Mouse (Mus musculus): ENCODE results near the gene Map7d3. TPM values are rescaled to one million over a fixed set of nuclear protein-coding genes. Genes with fewer than 3 reads are reported as not detected.

Map7d3 gene
- under 1 TPM in 1 of 2 experiments, not detected in 1; 0.43 TPM for polyA plus RNA-seq (2017; shearing (Covaris generic))

DNA sequence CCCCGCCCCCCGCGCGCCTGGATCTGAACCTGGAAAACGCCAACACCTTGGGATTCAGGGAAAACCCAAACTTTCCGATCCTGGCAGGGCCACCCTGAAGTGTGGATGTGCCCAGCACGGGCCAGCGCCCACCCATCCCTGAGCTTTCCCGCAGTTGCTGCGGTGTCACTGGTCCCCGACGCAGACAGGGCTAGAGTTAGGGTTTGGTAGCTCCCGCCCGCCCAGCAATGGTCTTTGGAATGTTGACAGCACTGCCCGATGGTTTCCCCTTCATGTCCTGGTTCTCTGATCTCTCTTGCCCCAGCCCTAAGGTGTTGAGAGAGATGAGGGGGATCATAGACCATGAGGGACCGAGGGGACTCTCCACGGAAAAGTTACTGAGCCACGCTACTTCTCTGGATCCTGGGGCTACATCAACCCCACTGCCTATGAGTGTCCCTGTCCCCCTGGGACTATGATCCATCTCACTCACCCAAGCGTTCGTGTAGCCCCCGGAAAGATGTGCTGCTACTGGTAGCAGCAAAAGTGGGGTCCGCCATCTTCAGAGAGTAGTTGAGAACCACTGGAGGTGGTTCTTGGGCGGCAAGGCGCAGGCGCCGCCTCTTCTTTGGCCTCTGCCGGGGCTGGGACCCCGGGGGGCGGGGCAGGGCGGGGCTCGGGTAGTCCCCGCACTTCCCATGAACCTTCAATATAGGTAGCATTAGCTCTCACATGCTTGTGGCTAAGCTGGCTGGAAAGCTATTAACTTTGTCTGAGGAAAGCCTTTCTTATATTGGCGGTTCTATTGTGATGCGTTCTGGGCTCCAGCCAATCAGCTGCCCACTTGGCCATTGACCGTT is at the start of gene Map7d3:
Gene Map7d3 (minus strand): TSS at position 562 of the 839 bp plus-strand sequence.
- ATAC-seq: no peak

DNA sequence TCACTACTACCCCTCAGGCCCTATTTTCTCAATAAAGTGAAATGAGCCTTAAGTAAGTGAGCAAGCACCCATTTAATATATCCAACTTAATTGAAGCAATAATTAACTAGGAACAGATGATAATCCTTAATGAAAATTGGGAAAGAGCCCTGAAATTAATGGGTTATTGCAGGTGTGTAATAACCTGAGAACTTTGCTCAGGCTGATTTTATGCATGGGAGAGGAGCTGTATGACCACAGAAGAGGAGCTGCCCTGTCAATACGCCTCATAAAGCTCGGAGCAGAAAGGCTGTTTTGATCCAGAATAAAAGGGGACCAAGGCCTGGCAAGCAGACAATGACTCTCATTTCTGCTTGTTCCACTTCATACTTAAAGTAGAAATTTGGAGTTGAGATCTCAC is 47.7 kb upstream of the Map7d3 start, which contains the start of gene Adgrg4:
Gene Adgrg4 (plus strand): TSS at position 301 of the 400 bp plus-strand sequence.
- ATAC-seq: no peak

DNA sequence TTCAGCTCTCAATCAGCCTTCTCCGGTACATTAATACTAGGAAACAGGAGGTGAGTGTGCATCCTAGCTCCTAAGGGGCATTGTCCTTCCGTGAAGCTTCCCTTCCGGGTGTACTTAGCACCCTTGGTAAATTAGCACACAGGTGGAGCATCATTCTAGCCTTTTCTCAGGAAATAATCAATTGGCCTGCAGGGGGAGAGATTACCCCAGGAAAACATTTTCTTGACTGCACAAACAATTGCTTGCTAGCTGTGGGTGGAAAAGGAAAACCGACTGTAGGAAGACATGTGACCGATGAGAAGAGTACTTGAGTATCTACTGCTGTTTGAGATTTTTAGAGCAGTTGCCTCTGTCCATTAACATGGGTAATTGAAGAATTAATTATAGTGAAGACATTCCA is 19.1 kb upstream of the Map7d3 start:
- ATAC-seq: no peak

DNA sequence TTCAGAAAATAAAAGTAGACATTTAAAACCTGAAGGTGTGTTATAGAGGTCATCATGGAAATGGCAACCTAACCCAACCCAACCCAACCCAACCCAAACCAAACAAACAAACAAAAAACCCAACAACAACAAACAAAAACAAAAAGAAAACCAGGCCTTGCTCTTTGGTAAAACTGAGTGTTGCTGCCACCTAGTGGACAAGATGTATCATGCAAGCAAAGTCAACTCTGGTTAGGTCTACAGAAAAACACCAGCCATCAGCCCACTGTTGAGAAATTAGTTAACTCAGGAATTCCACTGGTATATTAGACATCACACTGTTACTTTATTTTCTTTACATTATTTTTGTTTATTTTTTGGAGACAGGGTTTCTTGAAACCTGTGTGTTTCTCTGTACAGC is 17.2 kb upstream of the Map7d3 start:
- no peak for ATAC-seq

DNA sequence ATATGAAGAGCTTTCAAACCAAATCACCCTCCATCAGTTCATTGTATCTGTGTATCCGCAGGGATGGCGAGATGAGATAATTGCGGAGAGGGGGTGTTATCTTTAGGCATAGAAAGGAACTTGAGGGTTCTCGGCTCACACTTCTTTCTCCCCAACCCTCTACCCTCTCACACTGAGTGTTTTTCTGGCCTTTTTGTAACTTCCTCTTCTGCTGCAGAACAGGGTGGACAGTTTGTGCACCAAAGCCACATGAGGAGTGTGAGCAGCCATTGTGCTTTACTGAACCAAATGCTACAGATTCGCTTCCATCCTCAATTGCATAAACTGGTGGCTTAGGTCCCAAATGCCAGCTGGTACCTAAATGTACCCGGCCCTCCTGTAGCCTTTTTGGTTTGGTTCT is 13.7 kb upstream of the Map7d3 start:
- ATAC-seq: no peak

GRCm38 (mm10) chrX:56827492-56827891 is 5.4 kb upstream of the Map7d3 start:
- no peak for ATAC-seq

- ATAC-seq: no peak
Observed at GRCm38 (mm10) chrX:56791268-56791667, 30.9 kb downstream of the Map7d3 start.

DNA sequence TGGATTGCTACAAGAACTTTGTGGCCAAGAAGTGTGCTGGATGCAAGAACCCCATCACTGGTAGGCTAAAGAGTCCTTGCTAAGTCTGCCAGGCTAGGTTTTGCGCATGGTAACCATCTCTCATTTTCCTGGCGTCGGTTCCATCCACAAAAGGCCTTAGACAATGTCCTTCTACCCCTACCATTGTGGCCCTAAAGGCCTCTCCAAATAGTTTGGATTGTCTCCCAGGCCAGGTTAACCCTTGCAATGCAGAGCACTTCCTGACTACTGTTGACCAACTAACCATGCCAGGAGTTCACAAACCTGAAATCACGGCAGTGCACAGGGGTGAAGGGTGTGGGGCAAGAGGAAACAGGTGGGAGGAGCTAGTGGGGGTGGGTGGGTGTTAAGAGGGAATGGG is 31.5 kb downstream of the Map7d3 start:
- no peak for ATAC-seq

- ATAC-seq: no peak
Observed at GRCm38 (mm10) chrX:56787486-56787885, 34.6 kb downstream of the Map7d3 start.

DNA sequence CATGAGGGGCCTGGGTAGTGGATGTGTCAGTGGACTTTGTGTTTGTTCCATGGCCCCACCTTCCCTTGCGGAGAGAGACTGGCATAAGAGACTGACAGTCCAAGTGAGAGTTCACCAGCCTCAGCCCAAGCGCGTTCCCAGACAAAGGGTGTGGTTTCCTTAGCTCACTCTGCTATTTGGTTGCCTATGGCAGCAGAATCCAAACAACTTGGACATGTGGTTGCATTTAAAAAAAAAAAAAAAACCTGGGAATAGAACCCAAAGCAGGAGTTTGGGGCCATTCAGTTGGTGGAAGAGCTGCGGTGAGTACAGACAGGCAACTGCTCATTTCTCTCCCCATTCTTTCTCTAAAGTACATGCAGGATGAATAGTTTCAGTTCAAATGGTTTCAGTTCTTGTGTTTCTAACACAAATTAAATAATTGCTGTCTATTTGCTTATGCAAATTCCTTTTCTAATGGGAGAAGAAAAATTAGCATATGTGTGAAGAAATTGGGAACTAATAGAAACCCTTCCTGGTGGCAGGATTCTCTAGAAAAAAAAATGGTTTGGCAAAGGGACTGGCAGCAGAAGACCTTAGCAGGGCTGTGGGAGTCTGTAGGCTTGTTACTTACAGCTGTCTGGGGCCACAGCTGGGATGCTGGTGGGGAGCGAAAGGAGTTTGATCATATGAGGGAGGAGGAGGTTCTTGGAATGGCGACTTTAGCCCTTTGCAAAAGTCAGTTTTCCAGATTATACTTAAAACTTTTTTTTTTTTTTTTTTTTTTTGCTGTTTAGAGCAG is 35.7 kb downstream of the Map7d3 start:
- no peak for ATAC-seq

GRCm38 (mm10) chrX:56773329-56773728 is 48.8 kb downstream of the Map7d3 start:
- ATAC-seq: no peak

- ATAC-seq: no peak
Observed at GRCm38 (mm10) chrX:56771751-56772150, 50.4 kb downstream of the Map7d3 start.

- ATAC-seq: no peak
Observed at GRCm38 (mm10) chrX:56769838-56770237, 52.3 kb downstream of the Map7d3 start.

DNA sequence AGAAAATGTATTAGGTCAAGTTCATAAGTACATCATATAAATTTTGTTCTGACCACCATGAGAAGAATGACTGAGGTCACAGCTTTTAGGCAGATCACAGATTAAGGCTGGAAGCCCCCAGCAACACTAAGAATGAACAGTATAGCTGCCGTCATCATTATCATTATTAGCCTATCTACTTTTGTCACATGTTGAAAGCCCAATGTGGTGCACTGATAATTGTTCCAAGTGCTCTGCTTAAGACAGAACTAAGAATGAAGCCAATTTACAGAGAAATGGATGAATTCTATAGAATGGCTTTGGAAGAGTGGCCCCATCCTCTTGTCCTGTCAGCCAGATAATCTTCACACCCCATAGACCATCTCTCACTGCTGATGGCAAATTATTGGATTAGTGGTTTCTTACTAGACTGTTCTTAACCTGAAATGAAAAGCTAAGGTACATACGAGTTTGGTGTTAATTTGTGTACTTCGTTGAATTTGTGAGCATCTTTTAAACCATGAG is 61.8 kb downstream of the Map7d3 start:
- ATAC-seq: no peak

- no peak for ATAC-seq
Observed at GRCm38 (mm10) chrX:56756352-56756751, 65.8 kb downstream of the Map7d3 start.

- ATAC-seq: no peak
Observed at GRCm38 (mm10) chrX:56755646-56756045, 66.5 kb downstream of the Map7d3 start.

DNA sequence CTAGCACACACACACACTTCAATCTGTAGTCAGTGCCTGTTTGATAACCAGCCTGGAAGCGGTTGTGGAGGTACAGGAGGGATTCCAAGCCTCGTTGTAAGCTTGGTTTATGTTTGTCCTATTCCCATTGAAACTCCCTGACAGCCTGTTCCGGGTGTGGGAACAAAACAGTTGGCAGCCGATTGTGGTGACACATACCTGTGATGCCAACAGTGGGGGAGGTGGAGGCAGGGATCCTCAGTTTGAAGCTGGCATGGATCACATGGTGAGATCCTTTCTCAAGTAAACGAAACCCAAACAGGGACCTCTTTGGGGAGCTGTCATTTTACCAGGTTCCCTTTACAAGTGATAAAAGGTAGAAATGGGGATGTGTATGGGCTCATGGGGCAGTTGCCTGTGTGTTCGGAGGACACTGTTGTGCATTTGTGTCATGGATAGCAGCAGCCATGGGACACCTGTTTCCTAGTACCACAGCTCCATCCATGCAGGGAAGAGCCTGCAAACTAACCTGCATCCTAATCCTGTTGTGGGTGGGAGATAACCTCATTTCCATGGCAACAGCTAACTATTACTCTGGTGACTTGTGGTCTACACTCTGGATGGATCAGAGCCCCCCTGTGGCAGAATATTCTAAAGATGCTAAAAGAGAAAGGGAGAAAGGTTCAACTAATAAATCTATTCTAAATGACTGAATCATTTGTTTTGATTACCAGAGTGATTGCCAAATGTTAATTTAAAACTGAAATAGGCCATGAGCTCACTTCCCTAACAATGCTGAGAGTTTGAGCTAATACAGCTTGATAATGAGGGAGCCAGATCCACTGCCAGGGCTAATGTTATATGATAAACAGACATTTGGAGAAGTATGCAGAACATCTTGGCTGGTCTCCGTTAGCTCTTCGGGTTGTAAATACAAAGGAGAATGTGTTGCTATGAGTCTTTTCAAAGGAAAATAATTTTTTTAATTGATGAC is 68.5 kb downstream of the Map7d3 start:
- ATAC-seq: no peak

DNA sequence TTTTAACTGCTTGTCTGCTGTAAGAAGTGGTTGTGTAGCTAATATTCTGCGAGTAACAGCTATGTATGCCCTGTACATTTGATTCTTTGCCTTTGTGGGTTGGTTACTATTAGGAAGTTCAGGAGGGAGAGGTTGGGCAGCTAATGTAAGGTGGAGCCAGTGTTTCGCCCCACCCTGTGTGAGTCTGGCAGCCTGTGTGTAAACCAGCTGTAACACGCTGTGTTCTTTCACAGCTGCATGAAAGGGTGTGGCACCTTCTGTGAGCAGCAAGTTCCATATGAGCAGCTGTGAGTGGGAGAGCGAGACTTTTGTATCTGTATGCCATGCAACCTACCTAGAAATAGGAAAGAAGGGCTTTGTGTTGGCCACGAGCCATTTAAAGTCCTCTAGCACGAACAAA is 70.0 kb downstream of the Map7d3 start:
- no peak for ATAC-seq

DNA sequence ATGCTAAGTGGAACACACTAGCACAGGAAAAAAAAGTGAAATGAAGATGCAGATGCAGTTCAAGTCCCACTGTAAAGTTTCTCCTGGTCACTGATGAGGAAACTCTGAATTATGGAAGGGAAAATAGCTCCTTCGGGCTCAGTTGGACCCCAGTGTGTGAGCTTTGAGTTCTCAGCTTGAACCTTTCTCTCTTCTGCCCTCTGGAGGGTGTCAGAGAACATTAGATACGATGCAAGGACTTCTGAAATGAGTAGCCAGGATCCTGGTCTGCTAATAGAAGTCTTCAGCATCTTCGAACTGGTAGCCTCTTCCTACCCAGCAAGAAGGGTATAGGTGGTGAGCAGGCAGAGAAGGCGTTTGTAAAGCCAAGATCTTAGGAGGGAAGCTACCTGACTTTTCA is 70.6 kb downstream of the Map7d3 start:
- no peak for ATAC-seq
